Mouse (Mus musculus) naive thymus-derived CD4-positive, alpha-beta T cell, adult 5 months (primary cell): ENCODE data around the gene Svs4. TPM values are rescaled to one million over a fixed set of nuclear protein-coding genes. Genes with fewer than 3 reads are reported as not detected.

Source experiments
- polyA plus RNA-seq: library from polyadenylated mRNA; unstranded; fragments of 100-300 nt; shearing (Covaris generic); gene quantifications from one replicate; pipeline ENCODE4 v1.2.1, GENCODE M21; 2017

Svs4 gene
- polyA plus RNA-seq = not detected

GRCm38 (mm10) chr2:164278359-164278758 lies at the start of gene Svs4:
Svs4 (minus strand) TSS chr2:164278459.

GRCm38 (mm10) chr2:164316451-164316850 lies 38.2 kb upstream of the Svs4 start, which contains the start of gene Svs6:
Svs6 (plus strand) TSS chr2:164316751.

GRCm38 (mm10) chr2:164288968-164289367 lies 10.7 kb upstream of the Svs4 start, which contains the start of gene Svs3a:
Svs3a (plus strand) TSS chr2:164289268.

GRCm38 (mm10) chr2:164256540-164256939 lies 21.7 kb downstream of the Svs4 start, which contains the start of gene Svs3b:
Svs3b (minus strand) TSS chr2:164256640.

GRCm38 (mm10) chr2:164238366-164238765 lies 39.9 kb downstream of the Svs4 start, which contains the start of gene Svs2:
Svs2 (minus strand) TSS chr2:164238466.

Other genes with a start within 250 kb of the Svs4 start
- 393 TPM for gene Stk4, start 208.1 kb downstream of the Svs4 start, polyA plus RNA-seq
- 126 TPM for gene Tomm34, start 207.3 kb downstream of the Svs4 start, polyA plus RNA-seq
- not detected for gene Kcns1, start 107.3 kb downstream of the Svs4 start, polyA plus RNA-seq
- gene Wfdc5, start 95.7 kb downstream of the Svs4 start, polyA plus RNA-seq = not detected
- not detected for gene Wfdc12, start 87.9 kb downstream of the Svs4 start, polyA plus RNA-seq
- not detected for gene Wfdc15a, start 78.3 kb downstream of the Svs4 start, polyA plus RNA-seq
- not detected for gene Wfdc15b, start 56.8 kb downstream of the Svs4 start, polyA plus RNA-seq
- gene Svs2, start 40.0 kb downstream of the Svs4 start, polyA plus RNA-seq = not detected
- gene Svs3b, start 21.8 kb downstream of the Svs4 start, polyA plus RNA-seq = not detected
- gene Svs3a, start 10.8 kb upstream of the Svs4 start, polyA plus RNA-seq = not detected
- gene Svs6, start 38.3 kb upstream of the Svs4 start, polyA plus RNA-seq = not detected
- not detected for gene Svs5, start 54.3 kb upstream of the Svs4 start, polyA plus RNA-seq
- gene Slpi, start 110.6 kb upstream of the Svs4 start, polyA plus RNA-seq = 9.6 TPM
- gene Rbpjl, start 124.7 kb upstream of the Svs4 start, polyA plus RNA-seq = not detected
- gene Matn4, start 126.7 kb upstream of the Svs4 start, polyA plus RNA-seq = not detected
- 0.32 TPM for gene Sdc4, start 165.4 kb upstream of the Svs4 start, polyA plus RNA-seq
- 101 TPM for gene Sys1, start 178.5 kb upstream of the Svs4 start, polyA plus RNA-seq
- gene Gm20458, start 182.5 kb upstream of the Svs4 start, polyA plus RNA-seq = 5.4 TPM
- gene Trp53tg5, start 195.3 kb upstream of the Svs4 start, polyA plus RNA-seq = not detected
- gene Dbndd2, start 207.6 kb upstream of the Svs4 start, polyA plus RNA-seq = 0.53 TPM
- gene Pigt, start 219.1 kb upstream of the Svs4 start, polyA plus RNA-seq = 16.2 TPM